11 mouse cellular contexts compared by ENCODE assay signal in genomic region chr13:13574258-13574870, GRCm38 (mm10). TPM values are rescaled to one million over a fixed set of nuclear protein-coding genes. Genes with fewer than 3 reads are reported as not detected.
DNase-seq lines count a peak whose midpoint lies in the region; ATAC-seq and TF ChIP-seq lines count a peak whose summit lies in the region.
"Had no signal": no experiment of that assay in that cellular context is flagged by ENCODE, and none has a peak within 500 bp of the region (broad histone marks: within the 10 kb centered on the region; RNA-seq: fewer than 3 reads in every experiment).

No protein-coding gene starts in this region.

- no peak for TF ChIP-seq POLR2A in brain, embryonic 14.5 days (IDR thresholded peaks at IDR 0.05; ENCODE audit: borderline replicate concordance, extremely low read depth, insufficient read depth, insufficient read length, poor library complexity, severe bottlenecking)

- no peak for TF ChIP-seq CTCF in brain, embryonic 14.5 days (IDR thresholded peaks at IDR 0.05; ENCODE audit: borderline replicate concordance, extremely low read depth, insufficient read depth, insufficient read length)

- no peak overlapping the region for H3K9ac ChIP-seq in heart, embryonic 15.5 days
- H3K9ac ChIP-seq in hindbrain, embryonic 14.5 days: no peak overlapping the region
- H3K9ac ChIP-seq: liver, postnatal 0 days had no signal

- H3K9me3 ChIP-seq in heart, embryonic 15.5 days (replicated peaks): no peaks in the 10 kb centered on the region
- H3K9me3 ChIP-seq in hindbrain, embryonic 14.5 days (ENCODE audit: control insufficient read depth, low read length): no peaks in the 10 kb centered on the region

- 86% methylated on average over 8 of the region's 8 CpGs for WGBS in heart, embryonic 15.5 days
- WGBS in hindbrain, embryonic 14.5 days: 74% methylated on average over 8 of the region's 8 CpGs

- DNase-seq in heart, postnatal 25 days (ENCODE audit: low spot score): no peak
- DNase-seq in brain, embryonic 14.5 days (ENCODE audit: low read depth): peak; percentile 60
- DNase-seq in cerebellum, postnatal 10 days: peak; percentile 64 to 73
- DNase-seq in left cerebral cortex, adult 18-20 months (ENCODE audit: low spot score in 2 of 2): peak; percentile 54 to 65
- no peak for DNase-seq in ovary, postnatal 10 days (ENCODE audit: low spot score)
- DNase-seq in adrenal gland, adult (ENCODE audit: inconsistent age in 2 of 2, low spot score in 1 of 2): no peak
- no peak for DNase-seq in hindbrain, embryonic 14.5 days (ENCODE audit: low spot score)
- DNase-seq: thymus, postnatal 36 days had no signal

- H3K4me1 ChIP-seq in heart, embryonic 15.5 days (replicated peaks): peaks cover 27% of the 10 kb centered on the region
- 0 out of 2 replicates have a peak, but pooled peaks cover 15% of the 10 kb centered on the region for H3K4me1 ChIP-seq in hindbrain, embryonic 14.5 days (replicated peaks; ENCODE audit: control insufficient read depth, insufficient read depth, low read length)

- no peak overlapping the region for H3K4me2 ChIP-seq in heart, embryonic 15.5 days
- no peak overlapping the region for H3K4me2 ChIP-seq in hindbrain, embryonic 14.5 days (replicated peaks)

- intact Hi-C loops in heart, postnatal 25 days (cut with DNase I): loop anchor here (5.0 kb wide), 1 partner anchor 57 kb away; no protein-coding TSS in a partner anchor

- 0 out of 2 replicates have a peak overlapping the region, but pooled peaks have one; percentile 20 for H3K27ac ChIP-seq in heart, embryonic 15.5 days
- H3K27ac ChIP-seq in hindbrain, embryonic 14.5 days: no peak overlapping the region

- H3K4me3 ChIP-seq in heart, embryonic 15.5 days: no peak overlapping the region
- no peak overlapping the region for H3K4me3 ChIP-seq in hindbrain, embryonic 14.5 days (replicated peaks; ENCODE audit: low read length)

- no peaks in the 10 kb centered on the region for H3K36me3 ChIP-seq in heart, embryonic 15.5 days
- no peaks in the 10 kb centered on the region for H3K36me3 ChIP-seq in hindbrain, embryonic 14.5 days (replicated peaks; ENCODE audit: control insufficient read depth, insufficient read depth)

- ATAC-seq in heart, embryonic 15.5 days (replicated peaks; ENCODE audit: insufficient number of reproducible peaks, insufficient read depth, low FRiP score, low read depth): no peak
- ATAC-seq in hindbrain, embryonic 14.5 days (ENCODE audit: low FRiP score): no peak

- no peaks in the 10 kb centered on the region for H3K27me3 ChIP-seq in heart, embryonic 15.5 days
- no peaks in the 10 kb centered on the region for H3K27me3 ChIP-seq in hindbrain, embryonic 14.5 days (ENCODE audit: control insufficient read depth, insufficient read depth, low read length)
- H3K27me3 ChIP-seq: CH12.LX had no signal

RNA-seq across cellular contexts. Expression of gene Lyst, which starts 15.8 kb away (rescaled TPM):
- 2.7 and 2.9 TPM in 2 replicates for polyA plus RNA-seq in heart, embryonic 15.5 days (2015; fragmentation: Nextera tagmentation; extraction: Ambion mirVana)
- total RNA-seq in heart, postnatal 25 days (2021): 10 to 100 TPM in 1 of 2 experiments, 1 to 10 TPM in 1; 8.3 to 12.0 TPM
- polyA plus RNA-seq in brain, embryonic 14.5 days (2012; rRNA removed): 4.8 and 7.3 TPM in 2 replicates
- total RNA-seq in left cerebral cortex, adult 18-20 months (2021): 10 to 100 TPM; 51.1 to 58.6 TPM
- 5.0 and 6.3 TPM in 2 replicates for polyA plus RNA-seq in hindbrain, embryonic 14.5 days (2014; fragmentation: Nextera tagmentation; extraction: Ambion mirVana)

Comparison
In these comparisons a context has a peak if more than half of its experiments do, and no peak if none do; other contexts are left out.
1. DNase-seq: peak in brain, embryonic 14.5 days (single experiment), cerebellum, postnatal 10 days (2 of 2) and left cerebral cortex, adult 18-20 months (2 of 2); none in heart, postnatal 25 days (single experiment), ovary, postnatal 10 days (single experiment), adrenal gland, adult (0 of 2) and hindbrain, embryonic 14.5 days (single experiment).